Mouse (Mus musculus) erythroblast, adult 5-6 weeks (primary cell): ENCODE results near the gene Zfp64. TPM values are rescaled to one million over a fixed set of nuclear protein-coding genes. Genes with fewer than 3 reads are reported as not detected.
"Not testable (repeated sequence)": the region's sequence is repeated elsewhere in the genome, so short reads cannot be mapped to it uniquely, and the experiment has no call there.

Experiments used
- ATAC-seq: replicated peaks from 2 replicates; pipeline ENCODE4 v1.8.0; 2016; ENCODE audit warnings: moderate number of reproducible peaks, mild to moderate bottlenecking, moderate TSS enrichment, inconsistent platforms; ENCODE audit not compliant: poor library complexity, low FRiP score, severe bottlenecking
- total RNA-seq, 2 experiments: library from RNA; stranded (forward) in 1 of 2; stranded (reverse) in 1 of 2; fragments of 150-400 nt in 1 of 2; fragments of 200-764, 138-1000 nt in 1 of 2; gene quantifications; 2 replicates each; pipeline versions ENCODE4 v1.2.3 to v1.2.4; 2015 to 2017; ENCODE audit warnings: low replicate concordance in 2 of 2

Gene Zfp64
- total RNA-seq, 2 experiments from 2014 or later: 3.5 to 4.2 TPM

GRCm38 (mm10) chr2:168860922-168861740 lies 94.3 kb downstream of the Zfp64 start:
- no peak for ATAC-seq

- no peak for ATAC-seq
Measured at GRCm38 (mm10) chr2:168860032-168860691, 95.2 kb downstream of the Zfp64 start.

- ATAC-seq: no peak
Measured at GRCm38 (mm10) chr2:168856638-168857037, 98.7 kb downstream of the Zfp64 start.

GRCm38 (mm10) chr2:168854777-168855176 lies 100.6 kb downstream of the Zfp64 start:
- no peak for ATAC-seq

GRCm38 (mm10) chr2:168853869-168854268 lies 101.5 kb downstream of the Zfp64 start:
- ATAC-seq: not testable (repeated sequence)

- no peak for ATAC-seq
Measured at GRCm38 (mm10) chr2:168851545-168851944, 103.8 kb downstream of the Zfp64 start.

GRCm38 (mm10) chr2:168848553-168848952 lies 106.8 kb downstream of the Zfp64 start:
- ATAC-seq: no peak

- no peak for ATAC-seq
Measured at GRCm38 (mm10) chr2:168846180-168846720, 109.1 kb downstream of the Zfp64 start.

Other genes starting within 250 kb of the Zfp64 start
- gene Atp9a, start 213.2 kb downstream of the Zfp64 start, total RNA-seq (2015; ENCODE audit: low replicate concordance): not detected in 2 replicates
- gene Atp9a, start 213.2 kb downstream of the Zfp64 start, total RNA-seq (2017; ENCODE audit: low replicate concordance): not detected in 2 replicates
- not detected in 2 replicates for gene Sall4, start 187.6 kb downstream of the Zfp64 start, total RNA-seq (2015; ENCODE audit: low replicate concordance)
- gene Sall4, start 187.6 kb downstream of the Zfp64 start, total RNA-seq (2017; ENCODE audit: low replicate concordance): not detected in 2 replicates